Mouse (Mus musculus) midbrain, embryonic 10.5 days (tissue): ENCODE results near the gene Ppm1b. TPM values are rescaled to one million over a fixed set of nuclear protein-coding genes. Genes with fewer than 3 reads are reported as not detected.

Experiments used
- DNase-seq: peaks from one replicate; pipeline ENCODE4 v3.0.0-alpha.2; 2017; ENCODE audit warnings: low spot score
- H3K27ac ChIP-seq: fragments of 300-500 bp; sonication (generic); replicated peaks from 2 replicates; pipeline ENCODE4 v1.5.1; 2016; ENCODE audit warnings: mild to moderate bottlenecking
- H3K27me3 ChIP-seq: fragments of 300-500 bp; sonication (generic); 2 replicates; pipeline ENCODE4 v1.6.1; 2016; ENCODE audit warnings: low read depth, mild to moderate bottlenecking; ENCODE audit not compliant: poor library complexity, severe bottlenecking
- H3K36me3 ChIP-seq: fragments of 300-500 bp; sonication (generic); 2 replicates; pipeline ENCODE4 v1.6.1; 2016; ENCODE audit warnings: mild to moderate bottlenecking, moderate library complexity
- H3K4me1 ChIP-seq: fragments of 300-500 bp; sonication (generic); 2 replicates; pipeline ENCODE4 v1.6.1; 2016
- H3K4me3 ChIP-seq: fragments of 300-500 bp; sonication (generic); 2 replicates; pipeline ENCODE4 v1.5.1; 2016; ENCODE audit warnings: mild to moderate bottlenecking, moderate library complexity
- H3K9me3 ChIP-seq: fragments of 300-500 bp; sonication (generic); replicated peaks from 2 replicates; pipeline ENCODE4 v1.6.1; 2016; ENCODE audit warnings: mild to moderate bottlenecking
- WGBS: fragments of 180-500 bp; shearing (Covaris S2); methylation state at CpG from one replicate; pipeline ENCODE4 v1.1.7; 2016; 5-methylcytosine and 5-hydroxymethylcytosine counted together
- polyA plus RNA-seq: library from polyadenylated mRNA; unstranded; fragments of >200 nt; fragmentation: Nextera tagmentation; extraction: Ambion mirVana; gene quantifications from 2 replicates; pipeline ENCODE4 v1.2.1, GENCODE M21; 2016

Ppm1b gene
- polyA plus RNA-seq, 1 experiment from 2014 or later = 58.0 TPM

DNA sequence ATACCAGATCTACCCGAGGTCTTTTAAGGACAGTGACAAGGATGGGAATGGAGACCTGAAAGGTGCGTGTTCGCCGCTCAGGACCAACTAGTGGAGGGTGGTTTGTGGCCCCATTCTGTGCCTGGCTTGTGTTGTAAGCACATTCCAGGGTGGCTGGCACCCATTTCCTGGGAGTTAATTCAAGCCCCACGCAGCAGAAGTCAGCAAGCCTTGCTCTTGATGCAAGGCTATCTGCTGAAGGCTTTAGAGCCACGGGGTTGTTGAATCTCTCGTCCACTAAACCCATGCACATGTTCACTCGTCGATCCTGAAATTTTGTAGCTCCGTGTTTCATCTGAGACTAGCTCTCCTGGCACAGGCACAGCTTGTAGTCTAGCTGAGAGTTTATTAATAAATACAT, 72.3 kb downstream of the Ppm1b start:
- WGBS = 95% methylated on average over 10 of the region's 10 CpGs
- no peak for DNase-seq
- no peaks in the 10 kb centered on the region for H3K9me3 ChIP-seq

DNA sequence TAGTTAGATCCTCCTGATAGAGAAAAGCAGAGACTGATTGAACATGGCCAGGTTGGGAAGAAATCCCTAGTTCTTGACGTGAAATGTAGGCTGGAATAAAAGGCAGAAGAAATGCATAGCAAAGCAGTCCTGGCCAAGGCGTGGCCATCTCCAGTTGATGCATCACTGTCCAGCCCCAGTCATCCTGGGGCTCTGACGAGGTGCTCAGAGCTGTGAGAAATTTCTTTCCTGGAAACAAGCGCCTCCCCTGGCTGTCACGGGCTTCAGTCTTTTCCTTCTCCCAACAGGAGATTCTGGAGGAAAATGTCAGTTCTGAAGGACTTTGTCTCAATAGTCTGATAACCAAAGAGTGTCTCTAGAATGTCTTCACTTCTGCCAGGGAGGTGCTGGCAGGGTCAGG, 74.1 kb downstream of the Ppm1b start:
- WGBS = 78% methylated on average over 5 of the region's 5 CpGs
- DNase-seq = no peak
- Histone ChIP-seq H3K4me1 (0 out of 2 replicates have a peak, but pooled peaks cover 4% of the 10 kb centered on the region), H3K27ac (no peak overlapping the region), H3K9me3 (no peaks in the 10 kb centered on the region), H3K36me3 (no peaks in the 10 kb centered on the region), H3K4me3 (no peak overlapping the region), H3K27me3 (no peaks in the 10 kb centered on the region)

More for the DNA sequence above, 72.3 kb downstream of the Ppm1b start:
- H3K4me1 ChIP-seq = 0 out of 2 replicates have a peak, but pooled peaks cover under 1% of the 10 kb centered on the region
- no peak overlapping the region for H3K4me3 ChIP-seq
- H3K27me3 ChIP-seq = no peaks in the 10 kb centered on the region
- no peak overlapping the region for H3K27ac ChIP-seq
- H3K36me3 ChIP-seq = peaks cover 7% of the 10 kb centered on the region; the same call in 1 of the 2 replicates

DNA sequence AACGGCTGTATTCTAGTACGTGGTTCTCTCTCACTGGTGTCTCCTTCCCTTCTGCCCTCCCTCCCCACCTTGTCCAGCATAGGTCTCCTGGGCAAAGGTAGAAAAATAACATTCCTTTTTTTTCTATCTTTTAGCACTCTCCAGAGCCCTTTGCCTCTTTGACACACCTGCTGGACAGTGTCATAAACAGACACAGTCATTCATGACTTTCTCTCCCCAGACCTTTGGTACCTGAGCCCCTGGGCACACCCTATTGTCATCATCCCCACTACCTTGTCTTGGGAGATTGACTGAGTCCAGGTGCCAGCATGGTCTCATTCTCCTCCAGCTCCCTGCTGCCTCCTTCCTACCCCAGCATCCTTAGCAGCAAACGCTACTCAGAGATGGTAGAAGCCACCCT, 76.5 kb downstream of the Ppm1b start:
- H3K27me3 ChIP-seq = no peaks in the 10 kb centered on the region
- 0 out of 2 replicates have a peak, but pooled peaks cover 4% of the 10 kb centered on the region for H3K4me1 ChIP-seq
- no peak overlapping the region for H3K4me3 ChIP-seq
- H3K27ac ChIP-seq = no peak overlapping the region
- no peaks in the 10 kb centered on the region for H3K36me3 ChIP-seq
- 83% methylated on average over 3 of the region's 3 CpGs for WGBS
- no peak for DNase-seq
- no peaks in the 10 kb centered on the region for H3K9me3 ChIP-seq

DNA sequence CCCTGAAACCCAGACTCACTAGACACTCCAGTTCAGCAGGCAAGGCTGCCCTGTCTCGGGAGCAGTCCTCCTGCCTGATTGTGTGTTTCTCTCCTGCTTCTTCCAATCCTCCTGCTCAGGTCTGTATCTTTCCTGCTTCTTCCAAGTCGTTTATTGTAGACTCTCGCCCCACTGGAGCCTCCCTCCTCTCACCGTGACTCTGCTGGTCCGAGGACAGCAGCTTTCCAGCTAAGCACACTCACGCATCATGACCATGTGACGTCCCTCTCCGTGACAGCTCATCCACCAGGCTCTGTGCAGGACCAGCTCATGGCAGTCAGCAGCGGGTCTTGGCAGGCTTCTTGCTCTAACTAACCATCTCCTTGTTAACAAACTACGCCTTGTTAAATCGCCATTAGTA, 77.5 kb downstream of the Ppm1b start:
- no peaks in the 10 kb centered on the region for H3K27me3 ChIP-seq
- no peaks in the 10 kb centered on the region for H3K36me3 ChIP-seq
- no peaks in the 10 kb centered on the region for H3K9me3 ChIP-seq
- H3K27ac ChIP-seq = no peak overlapping the region
- DNase-seq = no peak
- H3K4me1 ChIP-seq = 0 out of 2 replicates have a peak, but pooled peaks cover 4% of the 10 kb centered on the region
- no peak overlapping the region for H3K4me3 ChIP-seq
- WGBS = 74% methylated on average over 11 of the region's 11 CpGs

DNA sequence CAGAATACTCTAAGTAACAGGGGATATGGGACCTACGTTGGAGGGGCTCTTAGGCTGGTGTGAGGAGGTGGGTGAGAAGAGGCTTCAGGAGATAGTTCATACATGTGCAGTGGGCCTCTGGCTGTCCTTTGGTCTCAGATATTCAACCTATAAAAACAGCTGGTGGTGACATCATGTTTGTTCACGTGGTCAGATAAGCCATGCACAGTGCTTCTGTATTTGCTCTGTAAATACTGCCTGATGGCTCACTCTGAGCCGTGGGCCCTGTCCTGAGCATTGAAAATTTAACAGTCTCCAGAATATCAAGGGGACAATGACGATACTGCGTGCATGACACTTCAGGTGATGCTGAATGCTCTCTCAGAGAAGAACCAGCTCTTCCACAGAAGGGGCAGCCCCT, 81.3 kb downstream of the Ppm1b start:
- H3K36me3 ChIP-seq = no peaks in the 10 kb centered on the region
- peaks cover 15% of the 10 kb centered on the region for H3K4me1 ChIP-seq
- no peak overlapping the region for H3K4me3 ChIP-seq
- H3K9me3 ChIP-seq = no peaks in the 10 kb centered on the region
- no peaks in the 10 kb centered on the region for H3K27me3 ChIP-seq
- WGBS = 85% methylated on average over 5 of the region's 5 CpGs
- H3K27ac ChIP-seq = no peak overlapping the region
- no peak for DNase-seq

DNA sequence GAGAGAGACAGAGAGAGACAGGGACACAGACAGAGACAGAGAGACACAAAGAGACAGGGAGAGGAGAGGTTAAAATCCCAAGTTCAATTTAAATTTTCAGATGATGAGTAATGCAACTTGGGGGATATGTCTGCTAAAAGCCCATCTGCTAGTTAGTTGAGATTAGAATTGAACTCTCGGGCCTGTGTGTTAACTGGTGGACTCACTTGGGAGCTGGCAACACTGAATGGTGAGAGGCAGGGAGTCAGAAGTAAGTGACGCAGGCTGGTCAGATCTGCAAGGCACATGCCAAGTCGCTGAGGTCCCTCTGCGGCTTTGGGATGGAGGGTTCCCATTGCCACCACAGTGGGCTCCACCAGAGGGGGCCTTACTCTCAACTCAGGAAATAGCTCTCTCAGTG, 81.8 kb downstream of the Ppm1b start:
- no peak overlapping the region for H3K4me3 ChIP-seq
- 83% methylated on average over 4 of the region's 4 CpGs for WGBS
- no peaks in the 10 kb centered on the region for H3K9me3 ChIP-seq
- H3K4me1 ChIP-seq = peaks cover 15% of the 10 kb centered on the region
- H3K27me3 ChIP-seq = no peaks in the 10 kb centered on the region
- DNase-seq = no peak
- H3K27ac ChIP-seq = no peak overlapping the region
- no peaks in the 10 kb centered on the region for H3K36me3 ChIP-seq

DNA sequence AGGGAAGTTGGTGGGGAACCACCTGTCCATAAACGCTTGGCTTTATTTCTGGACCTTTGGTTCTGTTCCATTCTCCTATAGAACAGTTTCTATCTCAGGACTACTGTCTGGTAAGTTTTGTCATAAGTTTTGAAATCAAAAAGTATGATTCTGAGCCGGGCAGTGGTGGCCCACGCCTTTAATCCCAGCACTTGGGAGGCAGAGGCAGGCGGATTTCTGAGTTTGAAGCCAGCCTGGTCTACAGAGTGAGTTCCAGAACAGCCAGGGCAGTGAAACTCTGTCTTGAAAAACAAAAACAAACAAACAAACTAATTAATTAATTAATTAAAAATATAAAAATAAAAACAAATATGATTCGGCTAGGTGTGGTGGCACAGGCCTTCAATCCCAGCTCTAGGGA, 82.2 kb downstream of the Ppm1b start:
- WGBS = 92% methylated on average over 5 of the region's 5 CpGs
- Histone ChIP-seq H3K9me3 (no peaks in the 10 kb centered on the region), H3K27me3 (no peaks in the 10 kb centered on the region), H3K4me3 (no peak overlapping the region), H3K27ac (no peak overlapping the region), H3K4me1 (peaks cover 15% of the 10 kb centered on the region), H3K36me3 (no peaks in the 10 kb centered on the region)
- DNase-seq = no peak

DNA sequence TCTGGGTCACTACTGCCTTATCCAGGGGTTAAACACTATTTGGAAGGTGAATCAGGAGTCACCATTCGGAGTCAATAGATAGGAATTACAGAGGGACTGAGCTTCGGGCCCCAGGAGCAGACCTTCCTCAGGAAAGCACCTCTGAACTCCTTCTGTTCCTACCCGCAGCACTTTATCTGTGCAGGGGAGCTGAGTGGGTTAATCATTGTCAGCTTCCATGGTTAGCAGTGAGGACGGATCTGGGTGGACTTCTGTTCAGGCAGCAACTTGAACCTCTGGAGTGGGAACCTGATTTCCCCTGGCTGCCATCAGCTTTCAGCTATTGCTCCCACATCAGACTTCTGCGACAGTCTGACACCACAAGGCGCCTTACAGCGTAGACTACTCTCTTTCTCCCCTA, 84.4 kb downstream of the Ppm1b start:
- H3K36me3 ChIP-seq = no peaks in the 10 kb centered on the region
- H3K4me1 ChIP-seq = peaks cover 11% of the 10 kb centered on the region
- WGBS = 88% methylated on average over 7 of the region's 7 CpGs
- no peak for DNase-seq
- H3K27me3 ChIP-seq = no peaks in the 10 kb centered on the region
- no peak overlapping the region for H3K4me3 ChIP-seq
- no peak overlapping the region for H3K27ac ChIP-seq
- no peaks in the 10 kb centered on the region for H3K9me3 ChIP-seq

DNA sequence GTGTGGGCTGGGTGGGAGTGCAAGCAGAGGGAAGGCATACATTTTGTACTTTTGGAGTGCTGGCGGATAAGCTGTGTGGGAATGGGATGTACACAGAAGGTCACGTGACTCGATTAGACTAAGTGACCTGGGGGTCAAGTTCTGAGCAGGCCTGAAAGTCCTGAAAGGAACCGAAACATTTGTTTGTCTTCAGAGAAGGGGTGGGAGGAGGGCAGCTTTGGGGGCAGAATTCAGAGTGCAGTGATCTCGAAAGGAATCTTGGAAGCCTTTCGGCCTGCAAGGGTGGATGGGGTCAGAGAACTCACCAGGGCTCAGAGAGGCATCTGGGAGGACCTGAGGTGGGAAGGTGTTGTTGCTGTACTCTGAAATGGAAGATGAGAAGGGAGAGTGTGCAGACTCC, 85.9 kb downstream of the Ppm1b start:
- peaks cover 11% of the 10 kb centered on the region for H3K4me1 ChIP-seq
- H3K36me3 ChIP-seq = no peaks in the 10 kb centered on the region
- H3K9me3 ChIP-seq = no peaks in the 10 kb centered on the region
- no peak overlapping the region for H3K4me3 ChIP-seq
- WGBS = 56% methylated on average over 6 of the region's 6 CpGs
- no peaks in the 10 kb centered on the region for H3K27me3 ChIP-seq
- DNase-seq = no peak
- no peak overlapping the region for H3K27ac ChIP-seq

DNA sequence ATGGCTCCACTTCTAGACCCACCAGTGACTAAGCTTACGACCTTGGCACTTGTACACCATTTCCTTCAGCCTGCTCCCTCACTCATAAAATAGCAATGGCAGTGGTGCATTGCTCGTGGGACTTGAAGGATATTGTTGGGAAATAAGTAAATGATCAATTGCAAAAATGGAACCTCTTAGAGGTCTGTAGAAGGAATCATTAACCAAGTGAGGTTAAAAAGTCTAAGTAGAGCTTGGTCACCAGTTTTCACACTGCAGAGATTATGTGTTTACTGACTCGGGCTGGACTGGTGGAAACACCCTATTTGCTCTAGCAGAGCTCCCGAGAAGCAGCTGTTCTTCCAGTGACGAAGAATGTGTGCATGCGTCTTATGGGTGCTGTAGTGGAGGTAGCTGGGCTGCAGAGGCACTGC, 86.9 kb downstream of the Ppm1b start:
- Histone ChIP-seq H3K27me3 (no peaks in the 10 kb centered on the region), H3K4me1 (peaks cover 11% of the 10 kb centered on the region), H3K36me3 (no peaks in the 10 kb centered on the region), H3K9me3 (no peaks in the 10 kb centered on the region), H3K27ac (no peak overlapping the region), H3K4me3 (no peak overlapping the region)
- no peak for DNase-seq
- WGBS = 85% methylated on average over 6 of the region's 6 CpGs

DNA sequence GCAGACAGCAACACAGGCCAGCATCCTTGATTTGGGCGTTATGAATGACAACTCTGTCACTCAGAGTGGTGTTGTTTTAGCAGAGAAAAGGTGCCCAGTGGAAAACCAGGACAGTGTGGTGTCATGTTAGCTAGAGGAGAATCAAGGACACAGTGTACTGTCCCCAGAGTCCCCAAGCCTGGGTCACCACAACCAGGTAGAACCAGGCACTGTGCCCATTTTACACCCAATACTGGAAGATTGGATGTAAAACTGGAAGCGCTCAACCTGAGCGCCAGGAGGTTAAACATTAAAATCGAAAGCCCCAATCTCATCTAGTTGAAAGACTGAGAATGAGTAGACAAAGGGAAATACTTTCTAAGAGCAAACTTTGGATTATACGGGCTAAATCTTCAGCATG, 87.9 kb downstream of the Ppm1b start:
- Histone ChIP-seq H3K4me3 (no peak overlapping the region), H3K27me3 (no peaks in the 10 kb centered on the region), H3K4me1 (peaks cover 11% of the 10 kb centered on the region), H3K36me3 (no peaks in the 10 kb centered on the region), H3K27ac (no peak overlapping the region), H3K9me3 (no peaks in the 10 kb centered on the region)
- 86% methylated on average over 5 of the region's 5 CpGs for WGBS
- no peak for DNase-seq

DNA sequence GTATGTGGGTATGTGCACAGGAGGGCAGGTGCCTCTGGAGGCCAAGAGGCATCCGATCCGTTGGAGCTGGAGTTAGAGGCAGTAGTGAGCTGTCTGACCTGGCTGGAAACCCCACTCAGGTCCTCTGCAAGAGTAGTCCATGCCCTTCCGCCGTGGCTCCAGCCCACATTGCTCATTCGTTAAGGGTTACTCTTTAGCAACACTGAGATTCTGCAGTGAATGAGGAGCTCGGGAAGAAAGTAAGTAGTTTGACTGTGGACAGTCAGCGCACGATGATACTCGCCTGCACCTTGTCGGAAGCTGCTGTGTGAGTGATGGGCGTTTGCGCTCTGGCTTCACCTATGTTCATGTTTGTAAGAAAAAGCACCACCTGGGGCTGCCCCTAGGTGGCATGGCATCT, 88.6 kb downstream of the Ppm1b start:
- Histone ChIP-seq H3K9me3 (no peaks in the 10 kb centered on the region), H3K27ac (no peak overlapping the region), H3K4me3 (no peak overlapping the region), H3K4me1 (peaks cover 11% of the 10 kb centered on the region), H3K27me3 (no peaks in the 10 kb centered on the region), H3K36me3 (no peaks in the 10 kb centered on the region)
- DNase-seq = no peak
- 88% methylated on average over 12 of the region's 12 CpGs for WGBS

DNA sequence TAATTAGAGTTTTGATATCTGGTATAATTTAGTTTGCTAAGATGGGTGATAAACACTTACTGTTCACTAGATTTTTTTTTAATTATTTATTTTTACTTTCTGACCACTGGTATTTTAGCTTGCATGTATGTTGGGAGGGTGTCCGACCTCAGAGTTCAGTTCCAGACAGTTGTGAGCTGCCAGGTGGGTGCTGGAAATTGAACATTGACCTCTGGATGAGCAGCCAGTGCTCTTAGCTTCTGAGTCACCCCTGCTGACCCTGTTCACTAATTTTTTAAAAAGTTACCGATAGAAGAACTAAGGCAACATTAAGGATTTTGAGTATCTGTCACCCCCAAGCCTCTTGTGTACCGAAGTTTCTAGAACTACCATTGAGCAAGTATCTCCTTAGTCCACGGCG, 91.8 kb downstream of the Ppm1b start:
- Histone ChIP-seq H3K4me3 (no peak overlapping the region), H3K9me3 (no peaks in the 10 kb centered on the region), H3K27me3 (no peaks in the 10 kb centered on the region), H3K27ac (no peak overlapping the region), H3K4me1 (no peaks in the 10 kb centered on the region), H3K36me3 (no peaks in the 10 kb centered on the region)
- no peak for DNase-seq
- WGBS = 95% methylated on average over 5 of the region's 5 CpGs

DNA sequence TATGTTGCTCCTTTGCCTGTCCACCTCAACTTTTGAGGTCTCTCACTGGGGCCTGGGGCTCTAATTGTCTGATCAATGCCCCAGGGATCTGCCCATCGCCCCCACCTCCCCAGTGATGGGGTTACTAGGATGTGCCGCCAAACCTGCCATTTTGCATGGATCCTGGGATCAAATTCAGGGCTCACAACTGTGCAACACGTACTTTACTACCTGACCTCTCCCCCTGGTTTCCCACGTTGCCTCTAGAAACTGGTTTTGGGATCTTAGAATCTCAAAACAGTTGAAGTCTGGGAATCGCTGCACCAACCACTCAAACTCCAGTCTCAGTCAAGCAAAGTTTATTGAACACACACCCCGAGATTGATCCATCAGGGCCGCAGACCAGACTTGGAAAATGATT, 101.7 kb downstream of the Ppm1b start:
- Histone ChIP-seq H3K9me3 (no peaks in the 10 kb centered on the region), H3K4me1 (peaks cover 6% of the 10 kb centered on the region; the same call in 1 of the 2 replicates), H3K4me3 (no peak overlapping the region), H3K27me3 (no peaks in the 10 kb centered on the region), H3K27ac (no peak overlapping the region), H3K36me3 (peaks cover 16% of the 10 kb centered on the region)
- WGBS = 95% methylated on average over 7 of the region's 7 CpGs
- no peak for DNase-seq
